Mouse (Mus musculus): Measurements from ENCODE around the gene Catsperd.

DNA sequence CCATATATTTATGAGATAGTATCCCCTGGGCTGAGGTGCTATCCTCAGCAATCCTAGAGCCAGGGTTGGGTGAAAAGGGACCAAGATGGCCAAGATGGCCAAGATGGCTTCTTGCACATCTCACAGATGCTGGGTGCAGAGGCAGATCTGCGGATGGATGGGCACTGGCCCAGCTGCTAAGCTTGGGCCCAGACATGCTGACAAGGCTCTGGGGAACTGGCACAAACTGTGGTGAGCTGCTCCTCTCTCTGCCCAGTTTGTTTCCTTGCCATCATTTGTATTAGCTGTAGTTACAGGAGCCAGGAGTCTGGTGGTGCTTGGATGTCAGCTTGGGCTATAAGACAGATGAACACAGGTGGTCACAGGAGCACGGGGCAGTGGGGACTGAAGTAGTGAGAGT lies 56.7 kb downstream of the Catsperd start:
- TF ChIP-seq CTCF (conservative IDR thresholded peaks at IDR 0.05; ENCODE audit: low read length) (no peak), POU5F1 (IDR thresholded peaks at IDR 0.05; ENCODE audit: borderline replicate concordance, low read length) (no peak), NANOG (IDR thresholded peaks at IDR 0.05; ENCODE audit: borderline replicate concordance, low read length) (no peak)

Data from E14TG2a.4 (cell line).